Mouse (Mus musculus) layer of hippocampus, postnatal 36 days (tissue): Measurements from ENCODE around the gene Cstf1. TPM values are rescaled to one million over a fixed set of nuclear protein-coding genes. Genes with fewer than 3 reads are reported as not detected.
A peak's percentile ranks its signal among the peaks of the same experiment; 100 is the strongest.

Experiments
- DNase-seq, 2 experiments: peaks; one replicate each; pipeline ENCODE4 v3.0.0; 2022
- total RNA-seq, 2 experiments: library from RNA; stranded (reverse); gene quantifications; 2 replicates each; pipeline ENCODE4 v1.2.3; 2021

Cstf1 gene
- total RNA-seq, 2 experiments from 2014 or later = 24.3 to 28.8 TPM

DNA sequence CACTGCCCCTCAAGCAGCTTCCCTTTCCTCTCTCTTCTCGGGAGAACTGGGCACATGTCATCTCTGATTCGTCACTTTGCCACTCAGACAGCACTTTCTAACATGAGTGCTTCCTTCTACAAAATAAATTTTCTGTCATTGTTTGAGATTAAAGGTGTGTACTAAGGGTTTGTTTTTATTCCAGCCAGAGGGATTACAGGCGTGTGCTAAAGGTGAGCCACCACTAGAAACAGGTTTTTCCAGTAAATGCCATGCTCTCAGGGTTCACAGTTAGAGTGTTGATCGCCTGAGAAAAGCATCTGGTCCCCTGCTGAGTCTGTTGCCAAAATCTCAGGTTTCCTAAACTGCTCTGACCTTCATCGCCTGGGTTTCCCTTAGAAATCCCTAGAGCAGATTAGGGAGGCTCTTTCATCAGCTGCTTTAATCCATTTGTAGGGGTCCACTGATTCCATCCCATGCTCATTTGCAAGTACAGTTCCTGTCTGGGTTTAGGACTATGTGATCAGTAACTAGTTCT is 6.6 kb downstream of the Cstf1 start:
- DNase-seq = no peak

DNA sequence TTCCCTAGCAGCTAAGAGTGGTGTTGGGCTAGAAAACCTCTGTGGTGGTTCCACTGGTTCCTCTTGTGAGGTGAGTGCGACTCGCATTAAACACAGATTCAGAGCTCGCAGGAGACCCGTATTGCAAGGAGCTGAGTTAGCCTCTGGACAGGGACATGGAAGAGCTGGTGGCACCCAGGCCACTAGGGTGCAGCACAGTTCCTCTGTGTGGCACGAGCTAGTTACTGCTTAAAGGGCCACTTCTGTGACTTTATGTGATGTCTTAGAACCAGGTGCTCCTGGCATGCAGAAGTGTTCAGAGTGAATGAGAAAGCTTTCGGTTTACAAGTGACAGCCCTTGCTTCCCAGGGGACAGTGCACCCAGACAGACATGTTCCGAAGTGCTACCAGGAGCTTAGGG is 7.9 kb downstream of the Cstf1 start:
- peak; percentile 23 to 32 for DNase-seq

DNA sequence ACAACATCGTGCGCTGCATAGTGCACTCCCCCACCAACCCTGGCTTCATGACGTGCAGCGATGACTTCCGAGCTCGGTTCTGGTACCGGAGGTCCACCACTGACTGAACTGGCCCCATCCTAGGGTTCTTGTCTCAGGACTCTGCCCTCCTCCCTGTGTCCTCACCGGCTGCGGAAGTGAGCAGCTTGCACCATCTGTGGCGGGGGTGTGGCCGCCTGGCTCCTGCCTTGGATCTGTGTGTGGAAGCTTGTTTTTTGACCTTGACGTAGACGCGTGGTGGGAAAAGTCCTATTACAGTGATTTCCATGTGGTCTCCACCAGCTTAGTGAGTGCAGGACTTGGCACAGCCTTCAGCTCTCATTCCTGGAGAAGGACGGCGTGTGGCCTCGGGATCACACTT is 10.0 kb downstream of the Cstf1 start:
- DNase-seq = no peak

DNA sequence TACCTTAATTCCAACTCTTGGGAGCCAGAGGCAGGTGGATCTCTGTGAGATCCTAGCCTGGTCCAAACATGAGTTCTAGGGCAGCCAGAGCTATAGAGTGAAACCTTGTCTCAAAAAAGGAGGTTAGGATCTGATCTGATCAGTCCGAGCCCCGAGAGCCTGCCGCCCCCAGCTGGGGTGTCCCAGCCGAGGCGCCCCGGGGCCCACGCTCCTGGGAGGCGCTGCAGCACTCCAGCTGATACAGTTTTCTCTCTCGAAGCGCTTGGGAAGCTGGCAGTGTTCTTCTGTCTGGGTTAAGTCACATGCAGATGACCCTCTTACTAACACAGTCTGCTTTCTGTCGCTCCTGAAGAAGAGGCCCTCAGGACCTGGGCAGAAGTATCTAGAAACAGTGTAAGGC is 10.9 kb downstream of the Cstf1 start:
- DNase-seq = no peak

DNA sequence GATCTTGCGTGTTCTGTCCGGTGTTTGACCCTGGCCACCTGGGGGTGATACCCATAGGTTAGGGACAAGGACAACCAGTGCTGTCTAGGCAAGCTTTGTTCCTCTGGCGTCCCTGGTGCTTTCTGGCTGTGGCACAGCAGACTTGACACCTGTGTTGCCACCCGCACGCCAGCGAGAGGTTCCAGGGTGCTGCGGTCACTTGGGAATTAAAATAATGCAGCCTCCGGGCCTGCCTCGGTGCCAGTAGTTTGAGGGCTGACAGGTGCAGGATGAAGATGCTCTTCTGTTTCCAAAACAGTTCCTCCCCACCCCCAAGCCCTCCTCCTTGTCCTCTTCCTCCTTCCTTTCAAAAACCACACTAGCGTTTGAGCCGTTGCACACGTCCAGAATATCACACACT is 11.4 kb downstream of the Cstf1 start:
- DNase-seq = no peak

DNA sequence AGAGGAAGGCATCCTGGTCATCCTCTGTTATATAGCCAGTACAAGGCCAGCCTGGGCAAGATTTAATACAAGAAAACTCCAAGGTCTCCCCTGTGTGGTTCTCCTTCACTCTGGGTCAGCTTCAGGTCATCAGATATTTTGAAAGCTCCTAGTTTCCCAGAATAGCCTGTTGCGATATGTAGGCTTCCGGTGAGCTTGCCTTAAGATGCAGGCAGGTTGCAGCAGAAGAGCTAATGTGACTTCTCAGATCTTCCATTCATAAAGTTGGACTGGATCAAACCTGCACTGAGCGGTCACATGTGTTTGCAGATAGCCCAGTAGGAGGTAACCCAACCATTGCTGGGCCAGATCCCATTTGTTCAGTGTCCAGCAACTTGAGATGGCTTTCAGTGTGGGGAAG is 14.2 kb downstream of the Cstf1 start:
- no peak for DNase-seq

DNA sequence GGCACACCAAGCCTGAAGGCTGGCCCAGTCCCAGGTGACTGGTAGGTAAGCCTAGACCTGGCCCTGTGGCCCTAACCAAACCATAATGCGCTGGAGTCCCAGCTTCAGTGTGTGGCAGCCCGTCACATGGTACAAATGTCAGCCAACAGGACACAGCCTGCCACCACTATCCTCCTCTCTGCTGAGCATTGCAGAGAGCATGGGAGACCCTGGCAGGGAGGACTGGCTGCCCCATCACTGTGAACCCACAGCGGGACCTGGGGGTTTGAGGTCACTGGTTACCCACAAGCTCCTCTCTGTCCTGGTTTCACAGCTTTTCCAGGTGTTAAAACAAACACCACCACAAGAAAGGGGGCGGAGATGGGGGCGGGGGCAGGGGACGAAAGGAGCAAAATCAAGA is 19.9 kb downstream of the Cstf1 start:
- no peak for DNase-seq

DNA sequence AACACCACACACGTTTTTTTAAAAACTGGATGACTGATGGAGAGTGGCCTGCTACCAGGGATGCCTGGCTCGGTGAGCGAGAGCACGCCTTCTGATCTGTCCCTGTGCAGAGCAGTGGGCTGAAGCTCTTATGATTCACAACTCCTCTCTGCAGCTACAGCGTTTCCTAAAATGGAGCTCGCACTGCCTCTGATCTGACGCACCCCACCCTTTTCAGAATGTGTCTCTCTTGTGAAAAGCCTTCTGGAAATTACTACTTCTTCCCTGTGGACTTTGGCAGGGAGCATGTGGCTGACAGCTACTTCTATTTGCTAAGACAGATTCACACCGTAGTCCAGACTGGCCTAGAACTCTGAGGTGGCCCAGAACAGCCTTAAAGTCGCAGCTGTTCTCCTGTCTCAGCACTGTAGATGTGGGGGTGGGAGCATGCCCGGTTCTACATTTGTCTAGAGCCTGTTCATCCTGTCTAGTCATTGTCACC is 21.6 kb downstream of the Cstf1 start:
- DNase-seq = peak; percentile 34 to 40

DNA sequence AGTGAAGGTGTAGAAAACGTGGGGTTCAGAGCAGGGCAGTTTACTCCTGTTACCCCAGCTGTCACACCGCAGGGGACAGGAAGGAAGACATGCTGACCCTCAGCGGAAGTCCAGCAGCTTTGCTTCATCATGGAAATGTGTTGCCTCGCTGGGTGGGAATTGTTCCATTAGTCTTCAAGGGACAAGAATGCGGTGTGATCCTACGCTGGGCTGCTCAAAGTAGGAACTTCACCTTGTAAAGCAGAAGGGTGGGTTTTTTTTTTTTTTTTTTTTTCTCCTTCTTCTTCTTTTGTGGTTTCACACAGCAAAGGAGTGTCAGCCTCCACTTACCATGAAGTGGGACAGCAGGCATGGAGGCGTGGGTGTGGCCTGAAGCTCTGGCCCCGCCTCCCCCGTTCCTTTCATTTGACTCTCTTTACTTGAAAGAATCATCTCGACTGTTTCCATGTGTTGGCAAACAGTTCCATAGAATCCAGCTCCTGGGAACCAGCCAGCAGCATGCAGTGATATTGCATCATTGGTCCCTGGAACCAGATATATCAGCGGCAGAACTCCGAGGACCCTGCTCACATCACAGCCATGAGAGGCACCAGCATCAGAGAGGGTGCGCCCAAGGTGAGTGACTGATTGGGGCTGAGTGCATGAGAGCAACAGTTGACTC is 23.0 kb downstream of the Cstf1 start, which contains the start of gene Cass4:
TSS of gene Cass4 (plus strand) at position 404 of the 661 bp plus-strand sequence.
- DNase-seq = no peak

DNA sequence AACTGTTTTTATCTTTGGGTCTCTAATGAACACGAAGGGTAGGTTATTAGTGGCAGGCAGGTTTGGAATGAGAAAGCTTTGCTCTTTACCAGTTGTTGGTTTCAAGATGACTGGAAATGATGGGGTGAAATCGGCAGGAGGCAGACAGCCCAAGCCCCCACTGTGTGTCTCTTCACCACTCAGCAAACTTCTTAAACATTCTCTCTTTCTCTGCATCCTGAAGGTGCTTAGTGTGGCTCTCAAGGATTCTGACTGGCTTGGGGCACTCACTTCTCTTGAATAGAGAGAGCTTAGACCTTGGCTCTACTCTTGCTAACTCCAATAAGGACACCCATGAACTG is 23.5 kb downstream of the Cstf1 start:
- DNase-seq = no peak

DNA sequence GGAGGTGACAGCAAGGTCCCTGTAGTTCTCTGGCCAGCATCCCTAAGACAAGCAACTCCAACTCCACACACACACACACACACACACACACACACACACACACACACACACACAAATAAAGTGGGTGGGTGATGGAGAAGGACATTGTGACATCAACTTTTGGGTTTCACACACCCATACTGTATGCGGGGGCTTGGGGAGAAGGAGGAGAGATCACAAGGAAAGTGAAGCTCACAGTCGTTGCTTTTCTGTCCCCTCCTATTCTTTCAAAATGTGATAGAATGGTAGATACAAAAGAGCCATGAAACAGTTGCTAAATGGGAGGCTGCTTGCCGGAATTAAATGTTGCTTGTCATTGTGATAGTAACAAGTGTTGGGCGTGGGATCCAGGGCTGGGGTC is 24.2 kb downstream of the Cstf1 start:
- no peak for DNase-seq

DNA sequence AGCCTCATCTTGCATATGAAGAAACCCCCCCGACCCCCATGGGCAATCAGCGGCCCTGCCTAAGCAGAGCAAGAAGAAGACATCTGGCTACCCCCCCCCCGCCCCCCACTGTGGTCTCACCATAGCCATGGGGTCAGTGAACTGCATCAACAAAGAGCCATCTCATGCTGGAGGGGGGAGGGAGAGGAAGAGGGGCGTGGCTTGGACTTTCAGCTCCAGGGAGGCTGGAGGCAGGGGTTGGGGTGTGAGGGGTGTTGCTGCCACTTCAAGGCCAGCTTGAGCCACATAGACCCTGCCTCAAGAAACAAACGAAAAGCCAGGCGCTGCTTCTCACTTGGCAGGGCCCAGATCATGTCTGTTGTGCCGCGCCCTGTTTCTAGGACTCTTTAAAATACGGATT is 25.5 kb downstream of the Cstf1 start:
- no peak for DNase-seq

DNA sequence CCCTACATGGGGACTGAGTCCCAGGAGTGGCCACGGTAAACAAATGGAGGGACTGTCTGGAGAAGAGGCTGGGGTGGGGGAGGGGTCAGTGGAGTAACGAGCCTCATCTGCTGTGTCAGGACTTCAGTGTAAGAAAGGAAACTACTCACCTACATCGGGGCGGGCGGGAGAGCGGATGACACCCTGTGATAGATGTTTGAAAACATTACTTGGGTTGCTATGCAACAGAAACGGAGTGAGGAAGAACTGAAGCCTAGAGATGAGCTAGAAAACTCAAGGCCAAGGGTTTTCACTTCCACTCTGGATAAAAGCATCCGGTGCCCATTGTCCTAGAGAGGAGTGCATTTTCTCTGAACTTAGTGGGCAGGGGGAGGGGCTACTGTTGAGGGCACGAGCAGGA is 29.4 kb downstream of the Cstf1 start:
- no peak for DNase-seq

DNA sequence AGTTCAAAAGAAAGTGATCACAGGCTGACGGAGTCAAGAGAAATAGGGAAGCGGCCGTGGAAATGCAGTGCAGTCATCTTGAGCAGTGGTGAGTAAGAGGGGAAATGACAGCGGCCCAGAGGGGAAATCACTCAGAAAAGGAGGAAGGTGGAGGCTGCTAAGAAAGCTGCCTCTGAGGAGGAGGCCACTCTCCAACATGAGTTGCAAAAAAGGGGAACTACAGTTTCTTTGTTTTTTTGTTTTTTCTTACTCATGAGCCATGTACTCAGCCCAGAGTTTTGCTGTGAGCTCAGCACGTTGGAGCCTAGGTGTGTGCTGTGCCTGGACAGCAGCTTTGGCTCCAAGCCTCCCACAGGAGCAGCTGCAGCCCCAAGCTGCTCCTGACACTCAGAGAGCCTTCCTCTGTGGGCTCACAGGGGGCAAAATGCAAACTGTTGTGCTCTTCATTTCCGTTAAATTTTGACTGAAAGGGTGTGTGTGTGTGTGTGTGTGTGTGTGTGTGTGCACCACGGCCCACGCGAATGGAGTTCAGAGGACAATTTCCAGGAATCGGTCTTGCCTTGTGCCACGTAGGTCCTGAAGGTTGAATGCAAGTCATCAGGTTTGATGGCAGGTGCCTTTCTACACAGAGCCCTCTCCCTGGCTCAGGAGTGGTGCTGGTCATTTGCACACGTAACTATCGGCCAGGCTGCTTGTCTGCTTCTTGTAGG is 30.8 kb downstream of the Cstf1 start:
- DNase-seq = no peak

DNA sequence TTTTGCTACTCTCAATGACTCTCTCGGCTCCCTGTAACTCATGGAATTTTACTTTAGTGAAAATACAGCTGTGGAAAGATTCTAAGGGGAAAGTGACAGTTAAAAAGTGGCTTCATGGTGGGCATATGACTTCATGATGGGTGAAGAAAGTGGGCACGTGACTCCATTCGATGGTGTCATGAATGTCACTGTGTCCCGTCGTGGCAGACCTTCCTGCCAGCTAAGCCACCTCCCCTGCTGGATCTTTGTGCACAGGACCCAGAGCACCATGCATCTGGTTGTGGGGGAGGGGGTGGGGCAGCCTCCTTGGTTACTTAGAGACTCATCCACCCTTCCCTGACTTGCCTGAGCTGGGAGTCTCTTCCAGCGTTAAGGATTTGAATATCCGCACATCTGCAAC is 33.8 kb downstream of the Cstf1 start:
- no peak for DNase-seq

DNA sequence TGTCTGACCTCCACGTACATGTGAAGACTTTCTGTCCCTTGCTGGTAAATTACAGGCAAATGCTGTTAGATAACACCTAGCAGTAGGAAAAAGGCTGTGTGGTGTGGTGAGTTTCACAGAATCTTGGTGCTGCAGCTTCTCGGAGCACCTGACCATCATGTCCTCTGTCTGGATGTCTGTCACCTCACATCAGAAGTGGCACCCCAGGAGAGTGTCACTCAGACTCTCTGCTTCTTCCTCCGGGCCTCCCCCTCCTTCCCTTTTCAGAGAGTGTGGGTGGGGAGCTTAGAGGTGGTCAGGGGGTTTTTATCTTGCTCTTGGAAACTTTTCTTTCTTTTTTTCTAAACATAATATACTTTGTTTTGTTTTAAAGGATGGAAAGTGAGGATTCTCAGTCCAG is 34.5 kb downstream of the Cstf1 start:
- no peak for DNase-seq

DNA sequence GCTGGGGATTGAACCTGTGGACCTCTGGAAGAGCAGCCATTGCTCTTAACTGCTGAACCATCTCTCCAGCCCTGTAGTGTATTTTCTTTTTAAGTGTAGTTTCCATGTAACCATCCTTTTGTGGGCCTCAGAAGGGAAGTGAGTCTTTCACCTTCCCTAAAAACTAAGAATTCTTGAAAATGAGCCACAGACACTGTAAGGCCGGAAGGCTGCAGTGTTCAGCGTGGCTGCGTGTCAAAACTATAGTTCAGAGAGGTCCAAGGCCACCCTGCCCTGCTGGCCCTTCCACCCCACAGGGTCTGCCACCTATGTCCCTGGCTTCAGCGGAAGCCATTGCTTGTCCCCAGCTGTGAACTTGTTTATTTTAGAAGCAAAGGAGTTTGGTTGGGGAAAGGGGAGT is 35.7 kb downstream of the Cstf1 start:
- no peak for DNase-seq

DNA sequence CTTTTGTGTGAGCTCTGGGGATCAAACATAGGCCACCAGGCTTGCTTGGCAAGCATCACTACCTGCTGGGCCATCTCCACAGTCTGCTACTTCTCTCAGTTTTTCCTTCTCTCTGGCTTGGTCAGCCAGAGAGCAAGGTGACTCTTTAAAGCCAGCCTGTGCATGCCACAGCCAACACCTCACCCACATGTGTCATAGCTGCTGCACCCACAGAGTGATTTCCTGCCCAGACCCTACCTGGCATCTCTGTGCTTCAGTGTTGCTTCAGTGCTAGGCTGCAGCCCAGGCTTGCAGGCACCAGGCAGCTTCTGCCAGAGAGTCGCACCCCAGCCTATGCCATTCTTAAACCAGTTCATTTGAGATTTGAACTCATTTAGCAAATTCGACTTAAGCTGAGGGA is 37.0 kb downstream of the Cstf1 start:
- DNase-seq = no peak

DNA sequence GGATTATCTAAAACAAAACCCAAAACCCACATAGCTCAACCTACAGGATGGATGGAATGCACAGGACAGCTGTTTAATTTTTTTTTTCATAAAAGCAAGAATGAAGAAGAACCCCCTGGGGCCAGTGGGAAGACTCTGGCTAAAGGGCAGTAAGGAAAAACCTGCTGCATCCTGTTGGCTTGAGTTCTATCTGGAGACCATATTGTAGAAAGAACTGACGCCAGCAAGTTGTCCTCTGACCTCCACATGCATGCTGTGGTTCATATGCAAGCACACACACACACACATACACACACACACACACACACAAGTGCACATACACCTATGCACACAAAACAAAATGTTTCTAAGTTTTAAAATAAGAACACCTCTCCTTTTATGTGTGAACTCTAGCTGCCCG is 40.2 kb downstream of the Cstf1 start:
- no peak for DNase-seq

DNA sequence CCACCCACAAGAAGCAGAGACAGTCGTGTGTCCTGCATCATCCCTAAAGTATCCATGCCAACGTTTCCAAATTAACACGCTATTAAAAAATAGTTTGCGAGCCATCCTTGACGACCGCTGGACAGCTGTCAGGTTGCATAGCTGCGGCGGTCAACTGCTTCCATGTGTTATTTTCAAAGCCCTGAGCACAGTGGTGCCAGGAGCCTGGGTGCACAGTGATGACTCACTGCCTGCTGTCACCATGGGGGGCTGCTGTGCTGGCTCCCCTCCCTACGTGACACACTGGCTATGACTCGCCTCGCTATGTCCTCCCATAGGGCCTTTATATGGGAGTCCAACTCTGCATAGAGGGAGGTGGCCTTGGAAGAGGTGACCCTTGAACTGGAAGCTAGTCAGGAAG is 40.6 kb downstream of the Cstf1 start:
- no peak for DNase-seq

DNA sequence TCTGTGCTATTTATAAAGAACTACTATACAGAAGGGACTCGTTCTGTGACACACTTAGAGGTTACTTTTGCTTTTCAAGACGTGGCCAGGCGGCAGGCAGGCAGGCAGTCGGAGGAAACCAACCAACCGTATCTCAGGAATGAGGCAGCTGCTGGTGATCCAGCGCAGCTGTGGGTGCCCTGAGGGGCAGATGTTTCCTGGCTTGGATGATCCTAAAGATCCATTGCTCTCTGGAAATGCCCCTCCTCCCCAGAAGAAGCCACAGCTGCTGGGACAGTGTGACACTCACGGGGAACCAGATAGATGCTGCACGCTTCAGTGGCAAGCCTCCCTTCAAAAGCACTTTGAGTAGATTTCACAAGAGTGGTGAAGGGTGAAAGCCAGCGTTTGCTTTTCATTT is 42.0 kb downstream of the Cstf1 start:
- no peak for DNase-seq

DNA sequence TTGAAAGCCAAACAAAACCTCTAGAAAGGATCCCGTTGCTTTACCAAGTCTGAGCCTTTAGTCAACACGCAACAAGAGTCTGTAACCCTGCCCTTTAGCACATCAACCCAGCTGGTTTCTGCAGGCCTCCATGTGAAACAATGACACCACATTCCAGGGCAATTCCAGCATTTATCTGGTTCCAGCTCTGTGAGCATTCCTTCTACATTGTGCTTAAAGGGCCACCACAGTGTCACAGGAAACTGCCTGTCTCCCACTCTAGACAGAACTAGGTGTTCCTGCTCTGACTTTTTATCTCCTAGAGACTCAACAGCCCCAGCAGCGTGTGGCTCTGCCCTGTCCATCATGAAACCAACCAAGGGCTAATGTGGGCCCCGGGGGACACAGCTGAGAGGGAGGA is 42.8 kb downstream of the Cstf1 start:
- DNase-seq = no peak

DNA sequence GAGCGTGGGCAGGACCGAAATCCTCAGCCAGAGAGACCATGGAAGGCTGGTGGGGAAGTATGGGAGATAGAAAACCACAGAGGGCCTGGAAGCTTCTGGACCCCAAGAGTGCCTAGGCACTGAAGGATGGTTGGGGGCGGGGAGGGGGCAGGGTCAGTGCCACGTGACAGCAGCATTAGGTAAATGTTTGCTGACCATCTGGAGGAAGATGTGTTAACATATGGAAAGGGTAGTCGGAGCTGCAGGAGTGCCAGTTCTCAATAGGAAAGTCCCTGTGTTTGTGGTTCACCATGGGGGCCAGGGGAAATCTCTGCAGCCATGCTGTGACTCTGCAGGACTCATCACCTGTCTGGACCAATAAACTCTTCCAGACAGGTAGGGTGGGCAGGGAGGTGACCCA is 43.4 kb downstream of the Cstf1 start:
- no peak for DNase-seq

DNA sequence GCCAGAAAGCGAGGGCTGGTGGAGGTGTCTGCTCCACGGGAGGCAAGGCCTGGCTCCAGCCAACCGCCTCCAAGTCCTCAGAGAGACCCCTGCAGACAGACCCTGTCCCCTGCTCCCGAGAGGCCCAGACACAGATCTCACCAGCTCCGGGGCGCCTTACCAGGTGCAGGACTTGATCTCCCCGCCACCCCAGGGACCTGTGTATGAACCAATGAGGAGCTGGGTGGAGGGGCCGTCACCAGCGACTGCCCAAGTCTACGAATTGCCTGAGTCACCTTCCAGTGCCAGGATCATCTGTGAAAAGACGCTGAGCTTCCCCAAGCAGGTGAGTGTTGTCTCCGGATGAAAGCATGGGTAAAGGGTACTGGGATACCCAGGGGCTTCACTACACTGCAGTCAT is 45.7 kb downstream of the Cstf1 start:
- no peak for DNase-seq
